Mouse (Mus musculus) lung, postnatal 0 days (tissue): ENCODE results near the gene Adad2.

ENCODE experiments used
- CTCF ChIP-seq: IDR thresholded peaks from 2 replicates; pipeline ENCODE4 v1.5.1; 2016; ENCODE audit warnings: antibody characterized with exemption, mild to moderate bottlenecking
- EP300 ChIP-seq: IDR thresholded peaks from 2 replicates; pipeline ENCODE4 v1.6.1; 2016; ENCODE audit warnings: antibody characterized with exemption, mild to moderate bottlenecking, control low read depth

DNA sequence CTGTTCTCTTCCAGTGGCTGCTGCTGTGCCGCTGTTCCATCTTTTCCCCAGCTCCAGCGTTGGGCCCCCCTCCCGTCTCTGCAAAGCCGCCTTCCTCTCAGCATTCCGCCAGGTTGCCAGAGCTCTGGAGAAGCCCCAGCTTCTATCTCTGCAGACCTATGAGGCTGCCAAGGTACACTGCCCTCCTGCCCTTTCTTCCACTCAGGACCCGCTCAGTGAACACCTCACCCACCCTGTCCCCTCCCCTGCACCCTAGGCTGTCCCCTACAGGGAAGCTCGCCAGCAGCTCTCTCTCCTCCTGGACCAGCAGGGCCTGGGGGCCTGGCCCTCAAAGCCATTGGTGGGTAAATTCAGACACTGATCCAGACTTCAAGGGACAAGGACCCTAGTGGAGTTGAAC is 3.8 kb downstream of the Adad2 start:
- TF ChIP-seq CTCF (no peak), EP300 (no peak)
